In the genomic region with DNA sequence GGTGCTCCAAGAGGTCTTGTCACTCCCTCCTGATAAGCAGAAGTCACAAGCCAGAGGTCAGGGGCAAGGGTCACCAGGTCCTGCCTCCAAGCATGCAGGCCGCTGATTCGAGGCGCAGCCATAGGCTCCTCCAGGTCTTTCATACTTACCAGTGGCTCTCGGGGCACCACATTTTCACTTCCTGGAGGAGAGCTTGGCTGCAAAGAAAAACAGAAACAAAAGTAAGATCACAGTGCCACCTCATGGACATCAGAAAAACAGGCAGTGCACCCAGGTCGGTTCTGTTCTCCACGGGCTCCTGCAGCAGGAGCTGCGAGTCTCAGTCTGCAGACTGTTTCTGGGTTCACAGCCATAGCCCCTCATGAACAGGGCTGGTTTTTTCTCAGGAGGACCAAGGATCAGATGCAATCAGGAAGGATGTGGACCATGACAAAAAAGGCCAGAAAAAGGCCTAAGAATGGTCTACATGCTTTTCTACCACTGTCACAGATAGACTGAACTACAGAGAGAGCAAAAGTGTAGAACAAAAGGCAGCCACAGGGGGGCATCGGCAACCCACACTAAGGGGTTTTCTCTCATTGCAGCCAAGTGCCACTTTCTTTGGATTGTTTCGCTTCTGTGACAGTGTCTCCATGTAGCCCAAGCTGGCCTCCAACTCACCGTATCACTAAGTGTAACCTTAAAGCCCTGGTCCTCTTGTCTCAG, we compare ENCODE assay signal across 8 mouse cellular contexts. TPM values are rescaled to one million over a fixed set of nuclear protein-coding genes. Genes with fewer than 3 reads are reported as not detected.
DNase-seq lines count a peak whose midpoint lies in the region; ATAC-seq and TF ChIP-seq lines count a peak whose summit lies in the region.

No protein-coding gene starts in this region.

- H3K4me2 ChIP-seq in forebrain, embryonic 12.5 days, result no peak overlapping the region
- no peak overlapping the region for H3K4me2 ChIP-seq in heart, postnatal 0 days (ENCODE audit: low read depth, low read length)
- no peak overlapping the region for H3K4me2 ChIP-seq in liver, embryonic 14.5 days (ENCODE audit: low read depth)
- no peak overlapping the region for H3K4me2 ChIP-seq in neural tube, embryonic 11.5 days (ENCODE audit: low read depth)
- H3K4me2 ChIP-seq in stomach, embryonic 16.5 days (ENCODE audit: low read depth, low read length), result no peak overlapping the region

- TF ChIP-seq EP300 in heart, postnatal 0 days (IDR thresholded peaks at IDR 0.05; ENCODE audit: low read depth), result no peak
- no peak for TF ChIP-seq EP300 in liver, embryonic 14.5 days (IDR thresholded peaks at IDR 0.05; ENCODE audit: low read depth)

- peaks cover 24% of the 10 kb centered on the region for H3K36me3 ChIP-seq in forebrain, embryonic 12.5 days (replicated peaks)
- peaks cover 19% of the 10 kb centered on the region; the same call in 1 of the 2 replicates for H3K36me3 ChIP-seq in heart, postnatal 0 days (replicated peaks; ENCODE audit: control insufficient read depth, insufficient read depth, low read length)
- no peaks in the 10 kb centered on the region for H3K36me3 ChIP-seq in liver, embryonic 14.5 days (replicated peaks; ENCODE audit: control insufficient read depth, insufficient read depth, low read depth)
- H3K36me3 ChIP-seq in neural tube, embryonic 11.5 days (ENCODE audit: control insufficient read depth, insufficient read depth, low read length), result 0 out of 2 replicates have a peak, but pooled peaks cover 2% of the 10 kb centered on the region
- H3K36me3 ChIP-seq in stomach, embryonic 16.5 days (ENCODE audit: control insufficient read depth, insufficient read depth, low read length), result no peaks in the 10 kb centered on the region; the same call in 1 of the 2 replicates

- no peaks in the 10 kb centered on the region for H3K9me3 ChIP-seq in forebrain, embryonic 12.5 days
- H3K9me3 ChIP-seq in heart, postnatal 0 days (replicated peaks; ENCODE audit: control insufficient read depth, low read length), result no peaks in the 10 kb centered on the region
- no peaks in the 10 kb centered on the region for H3K9me3 ChIP-seq in liver, embryonic 14.5 days (ENCODE audit: control insufficient read depth, low read length)
- no peaks in the 10 kb centered on the region for H3K9me3 ChIP-seq in neural tube, embryonic 11.5 days (ENCODE audit: control insufficient read depth, low read length)
- H3K9me3 ChIP-seq in stomach, embryonic 16.5 days (replicated peaks; ENCODE audit: control insufficient read depth, low read length), result no peaks in the 10 kb centered on the region

- peaks cover 16% of the 10 kb centered on the region for H3K4me1 ChIP-seq in forebrain, embryonic 12.5 days
- peaks cover 2% of the 10 kb centered on the region; the same call in 1 of the 2 replicates for H3K4me1 ChIP-seq in heart, postnatal 0 days (ENCODE audit: control insufficient read depth, insufficient read depth)
- peaks cover 0 to 4% of the 10 kb centered on the region in 2 experiments; a peak in 1 of 4 replicates for H3K4me1 ChIP-seq in liver, embryonic 14.5 days (replicated peaks; ENCODE audit: control insufficient read depth in 2 of 2, insufficient read depth in 2 of 2, low read length in 1 of 2)
- H3K4me1 ChIP-seq in neural tube, embryonic 11.5 days (ENCODE audit: control insufficient read depth, insufficient read depth, low read length), result no peaks in the 10 kb centered on the region
- peaks cover 11% of the 10 kb centered on the region; the same call in 1 of the 2 replicates for H3K4me1 ChIP-seq in stomach, embryonic 16.5 days (ENCODE audit: control insufficient read depth, insufficient read depth, low read length)

- TF ChIP-seq CTCF in heart, postnatal 0 days (IDR thresholded peaks at IDR 0.05; ENCODE audit: low read depth), result peak; percentile 68
- TF ChIP-seq CTCF in liver, embryonic 14.5 days (IDR thresholded peaks at IDR 0.05; ENCODE audit: low read depth), result peak; percentile 48

- ATAC-seq in forebrain, embryonic 12.5 days (ENCODE audit: low FRiP score), result peak; percentile 49
- ATAC-seq in heart, postnatal 0 days (ENCODE audit: insufficient read depth, low read depth), result peak; percentile 75
- ATAC-seq in liver, embryonic 14.5 days (ENCODE audit: insufficient read depth), result peak; percentile 57; the same call in 1 of the 2 replicates
- ATAC-seq in neural tube, embryonic 11.5 days (ENCODE audit: insufficient read depth, low FRiP score, low TSS enrichment), result peak; percentile 53
- ATAC-seq in stomach, embryonic 16.5 days (ENCODE audit: insufficient read depth, low FRiP score), result peak; percentile 61

- no peak overlapping the region for H3K4me3 ChIP-seq in forebrain, embryonic 12.5 days (replicated peaks)
- H3K4me3 ChIP-seq in heart, postnatal 0 days (ENCODE audit: low read depth, low read length), result no peak overlapping the region
- no peak overlapping the region for H3K4me3 ChIP-seq in liver, embryonic 14.5 days (ENCODE audit: insufficient read depth in 1 of 2, low read depth in 2 of 2, low read length in 2 of 2)
- no peak overlapping the region for H3K4me3 ChIP-seq in neural tube, embryonic 11.5 days (ENCODE audit: low read depth, low read length)
- no peak overlapping the region for H3K4me3 ChIP-seq in stomach, embryonic 16.5 days (replicated peaks; ENCODE audit: low read length)

- peak overlapping the region; percentile 36; the same call in 1 of the 2 replicates for H3K27ac ChIP-seq in forebrain, embryonic 12.5 days
- no peak overlapping the region for H3K27ac ChIP-seq in heart, postnatal 0 days (ENCODE audit: low read depth)
- no peak overlapping the region for H3K27ac ChIP-seq in liver, embryonic 14.5 days
- no peak overlapping the region for H3K27ac ChIP-seq in neural tube, embryonic 11.5 days (ENCODE audit: low read depth, low read length)
- peak overlapping the region; percentile 85 for H3K27ac ChIP-seq in stomach, embryonic 16.5 days (ENCODE audit: low read length)

- DNase-seq in CD4-positive helper T cell, adult 2 months (ENCODE audit: low read depth, low spot score), result peak; percentile 82
- DNase-seq in brain, embryonic 18.5 days (ENCODE audit: low read depth, low spot score), result peak; percentile 54
- peak; percentile 86 for DNase-seq in heart, postnatal 0 days (ENCODE audit: low spot score)
- peak; percentile 73 to 75 for DNase-seq in kidney, postnatal 25 days
- DNase-seq in liver, embryonic 14.5 days (ENCODE audit: low read depth in 3 of 3, low spot score in 3 of 3), result no peak
- DNase-seq in neural tube, embryonic 11.5 days (ENCODE audit: low spot score), result peak; percentile 74

- WGBS in forebrain, embryonic 12.5 days, result 23% methylated on average over 10 of the region's 10 CpGs
- WGBS in heart, postnatal 0 days, result 27% methylated on average over 10 of the region's 10 CpGs
- WGBS in liver, embryonic 14.5 days (ENCODE audit: insufficient replicate concordance), result 43% methylated on average over 10 of the region's 10 CpGs
- WGBS in neural tube, embryonic 11.5 days, result 39% methylated on average over 10 of the region's 10 CpGs
- 22% methylated on average over 10 of the region's 10 CpGs for WGBS in stomach, embryonic 16.5 days

- H3K9ac ChIP-seq in forebrain, embryonic 12.5 days, result peak overlapping the region; percentile 17; the same call in 1 of the 2 replicates
- no peak overlapping the region for H3K9ac ChIP-seq in heart, postnatal 0 days (replicated peaks; ENCODE audit: low read depth, low read length)
- H3K9ac ChIP-seq in liver, embryonic 14.5 days (replicated peaks), result no peak overlapping the region
- H3K9ac ChIP-seq in neural tube, embryonic 11.5 days (ENCODE audit: low read length), result no peak overlapping the region
- peak overlapping the region; percentile 26; the same call in 1 of the 2 replicates for H3K9ac ChIP-seq in stomach, embryonic 16.5 days (ENCODE audit: low read length)

- no peaks in the 10 kb centered on the region for H3K27me3 ChIP-seq in forebrain, embryonic 12.5 days
- no peaks in the 10 kb centered on the region for H3K27me3 ChIP-seq in heart, postnatal 0 days (ENCODE audit: control insufficient read depth, insufficient read depth, low read length)
- no peaks in the 10 kb centered on the region for H3K27me3 ChIP-seq in liver, embryonic 14.5 days (ENCODE audit: control insufficient read depth, insufficient read depth, low read length)
- H3K27me3 ChIP-seq in neural tube, embryonic 11.5 days (ENCODE audit: control insufficient read depth, insufficient read depth, low read length), result no peaks in the 10 kb centered on the region
- no peaks in the 10 kb centered on the region for H3K27me3 ChIP-seq in stomach, embryonic 16.5 days (ENCODE audit: control insufficient read depth, insufficient read depth, low read length)

RNA-seq across cellular contexts. Expression of a gene that starts 23.7 kb away (rescaled TPM):
- 46.3 and 49.2 TPM in 2 replicates for polyA plus RNA-seq in forebrain, embryonic 12.5 days (2016; fragmentation: Nextera tagmentation; extraction: Ambion mirVana)
- total RNA-seq in heart, postnatal 0 days (2014; rRNA removed; ENCODE audit: low replicate concordance), result 43.9 and 49.2 TPM in 2 replicates
- polyA plus RNA-seq in heart, postnatal 0 days (2015; fragmentation: Nextera tagmentation; extraction: Ambion mirVana), result 35.4 and 38.1 TPM in 2 replicates
- 11.4 and 12.2 TPM in 2 replicates for polyA plus RNA-seq in liver, embryonic 14.5 days (2012; rRNA removed)
- 14.9 and 15.4 TPM in 2 replicates for polyA plus RNA-seq in liver, embryonic 14.5 days (2014; fragmentation: Nextera tagmentation; extraction: Ambion mirVana)
- polyA plus RNA-seq in neural tube, embryonic 11.5 days (2014; fragmentation: Nextera tagmentation; extraction: Ambion mirVana), result 43.0 and 43.1 TPM in 2 replicates
- 49.8 and 51.2 TPM in 2 replicates for polyA plus RNA-seq in stomach, embryonic 16.5 days (2015; fragmentation: Nextera tagmentation; extraction: Ambion mirVana)

RNA-seq across cellular contexts. Expression of a gene that starts 27.9 kb away (rescaled TPM):
- polyA plus RNA-seq in forebrain, embryonic 12.5 days (2016; fragmentation: Nextera tagmentation; extraction: Ambion mirVana), result 24.2 and 26.4 TPM in 2 replicates
- 13.3 and 20.8 TPM in 2 replicates for total RNA-seq in heart, postnatal 0 days (2014; rRNA removed; ENCODE audit: low replicate concordance)
- 22.9 and 26.2 TPM in 2 replicates for polyA plus RNA-seq in heart, postnatal 0 days (2015; fragmentation: Nextera tagmentation; extraction: Ambion mirVana)
- polyA plus RNA-seq in liver, embryonic 14.5 days (2012; rRNA removed), result 11.2 and 13.1 TPM in 2 replicates
- polyA plus RNA-seq in liver, embryonic 14.5 days (2014; fragmentation: Nextera tagmentation; extraction: Ambion mirVana), result 13.2 and 13.6 TPM in 2 replicates
- 34.1 and 34.4 TPM in 2 replicates for polyA plus RNA-seq in neural tube, embryonic 11.5 days (2014; fragmentation: Nextera tagmentation; extraction: Ambion mirVana)
- polyA plus RNA-seq in stomach, embryonic 16.5 days (2015; fragmentation: Nextera tagmentation; extraction: Ambion mirVana), result 32.3 and 35.8 TPM in 2 replicates

RNA-seq across cellular contexts. Expression of a gene that starts 50.5 kb away (rescaled TPM):
- 0.60 TPM in 1 of 2 replicates, not detected in the other for polyA plus RNA-seq in forebrain, embryonic 12.5 days (2016; fragmentation: Nextera tagmentation; extraction: Ambion mirVana)
- not detected in 2 replicates for total RNA-seq in heart, postnatal 0 days (2014; rRNA removed; ENCODE audit: low replicate concordance)
- polyA plus RNA-seq in heart, postnatal 0 days (2015; fragmentation: Nextera tagmentation; extraction: Ambion mirVana), result not detected in 2 replicates
- not detected in 2 replicates for polyA plus RNA-seq in liver, embryonic 14.5 days (2012; rRNA removed)
- polyA plus RNA-seq in liver, embryonic 14.5 days (2014; fragmentation: Nextera tagmentation; extraction: Ambion mirVana), result not detected in 2 replicates
- 0.51 TPM in 1 of 2 replicates, not detected in the other for polyA plus RNA-seq in neural tube, embryonic 11.5 days (2014; fragmentation: Nextera tagmentation; extraction: Ambion mirVana)
- not detected in 2 replicates for polyA plus RNA-seq in stomach, embryonic 16.5 days (2015; fragmentation: Nextera tagmentation; extraction: Ambion mirVana)

Comparison
In these comparisons a context has a peak if more than half of its experiments do, and no peak if none do; other contexts are left out.
1. DNase-seq: peak in CD4-positive helper T cell, adult 2 months (single experiment), brain, embryonic 18.5 days (single experiment), heart, postnatal 0 days (single experiment), kidney, postnatal 25 days (2 of 2) and neural tube, embryonic 11.5 days (single experiment); none in liver, embryonic 14.5 days (0 of 3).
2. H3K27ac ChIP-seq: peak in forebrain, embryonic 12.5 days (single experiment) and stomach, embryonic 16.5 days (single experiment); none in heart, postnatal 0 days (single experiment), liver, embryonic 14.5 days (single experiment) and neural tube, embryonic 11.5 days (single experiment).
3. H3K9ac ChIP-seq: peak in forebrain, embryonic 12.5 days (single experiment) and stomach, embryonic 16.5 days (single experiment); none in heart, postnatal 0 days (single experiment), liver, embryonic 14.5 days (single experiment) and neural tube, embryonic 11.5 days (single experiment).
4. Peak in every context shown above with its lines, with median percentiles within 50 percentile points of each other: ATAC-seq.